Mouse (Mus musculus): ENCODE results near the gene Cd248. TPM values are rescaled to one million over a fixed set of nuclear protein-coding genes. Genes with fewer than 3 reads are reported as not detected.

Cd248 gene
- polyA plus RNA-seq, 1 experiment from 2014 or later = 3.7 TPM

DNA sequence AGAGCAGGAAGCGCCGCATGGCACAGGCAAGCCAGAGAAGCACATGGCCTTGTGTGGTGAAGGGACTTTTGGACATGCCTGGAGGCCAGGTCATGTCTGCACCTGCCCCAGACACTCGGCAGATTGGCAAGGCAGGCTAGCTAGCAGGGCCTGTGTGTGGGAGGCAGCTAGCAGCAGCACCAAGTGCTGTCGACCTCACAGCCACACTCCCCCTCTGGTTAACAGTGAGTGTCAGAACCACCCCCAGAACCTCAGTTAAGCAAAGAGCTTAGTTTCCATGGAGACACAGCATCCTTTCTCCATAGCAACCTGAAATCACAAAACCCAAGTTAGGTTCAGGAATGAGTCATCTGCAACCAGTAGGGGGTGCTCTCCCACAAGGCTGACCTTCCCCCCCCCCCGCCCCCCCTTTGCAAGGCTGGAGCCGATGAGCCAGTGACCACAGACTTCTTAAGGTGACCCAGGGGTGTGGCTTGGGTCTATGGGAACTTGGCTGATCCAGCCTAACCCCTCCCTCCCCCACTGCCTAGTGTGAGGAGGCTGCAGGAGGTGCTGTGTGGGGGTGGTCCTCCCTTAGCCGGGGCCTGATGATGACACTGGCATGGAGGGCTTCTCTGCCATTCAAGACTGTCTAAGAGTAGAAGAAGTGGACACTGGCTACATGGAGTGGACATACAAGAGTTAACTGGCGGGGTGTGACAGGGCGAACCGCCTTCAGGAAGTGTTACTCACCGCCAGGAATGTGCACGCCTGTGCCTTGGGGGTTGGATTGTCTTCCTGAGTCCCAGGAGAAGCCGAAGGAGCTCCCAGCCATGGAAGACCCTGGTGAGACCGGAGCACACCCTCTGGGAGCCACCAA, 17.6 kb upstream of the Cd248 start, which contains the start of gene Rin1:
Gene Rin1 (plus strand): TSS at position 435 of the 859 bp plus-strand sequence.
- Histone ChIP-seq H3K9ac (ENCODE audit: low read depth, low read length) (no peak within 1 kb of the TSS), H3K36me3 (ENCODE audit: control insufficient read depth, insufficient read depth) (peaks cover 7% of the 10 kb centered on the region), H3K4me1 (ENCODE audit: control insufficient read depth, low read depth, low read length) (no peaks in the 10 kb centered on the region), H3K4me3 (ENCODE audit: low read depth, low read length) (no peak within 1 kb of the TSS), H3K9me3 (replicated peaks; ENCODE audit: control insufficient read depth, low read length) (no peaks in the 10 kb centered on the region), H3K27me3 (ENCODE audit: control insufficient read depth, insufficient read depth, low read depth, low read length) (peaks cover 33% of the 10 kb centered on the region), H3K27ac (ENCODE audit: low read length) (no peak within 1 kb of the TSS), H3K4me2 (ENCODE audit: low read depth, low read length) (no peak within 1 kb of the TSS)
- 25% methylated on average over 14 of the region's 14 CpGs for WGBS (ENCODE audit: insufficient replicate concordance)
- ATAC-seq (ENCODE audit: low read depth) = peak; percentile 10; the same call in 1 of the 2 replicates

GRCm38 (mm10) chr19:5051031-5051430, 16.8 kb upstream of the Cd248 start:
- ATAC-seq (ENCODE audit: low read depth) = no peak
- H3K4me1 ChIP-seq (ENCODE audit: control insufficient read depth, low read depth, low read length) = no peaks in the 10 kb centered on the region
- peaks cover 7% of the 10 kb centered on the region for H3K36me3 ChIP-seq (ENCODE audit: control insufficient read depth, insufficient read depth)
- no peak overlapping the region for H3K4me3 ChIP-seq (ENCODE audit: low read depth, low read length)
- H3K27me3 ChIP-seq (ENCODE audit: control insufficient read depth, insufficient read depth, low read depth, low read length) = peaks cover 33% of the 10 kb centered on the region
- no peak overlapping the region for H3K4me2 ChIP-seq (ENCODE audit: low read depth, low read length)
- 12% methylated on average over 17 of the region's 17 CpGs for WGBS (ENCODE audit: insufficient replicate concordance)
- H3K27ac ChIP-seq (ENCODE audit: low read length) = no peak overlapping the region
- no peak overlapping the region for H3K9ac ChIP-seq (ENCODE audit: low read depth, low read length)
- no peaks in the 10 kb centered on the region for H3K9me3 ChIP-seq (replicated peaks; ENCODE audit: control insufficient read depth, low read length)

GRCm38 (mm10) chr19:5051515-5051914, 16.4 kb upstream of the Cd248 start:
- H3K9ac ChIP-seq (ENCODE audit: low read depth, low read length) = no peak overlapping the region
- no peaks in the 10 kb centered on the region for H3K9me3 ChIP-seq (replicated peaks; ENCODE audit: control insufficient read depth, low read length)
- no peak overlapping the region for H3K4me2 ChIP-seq (ENCODE audit: low read depth, low read length)
- peaks cover 6% of the 10 kb centered on the region for H3K36me3 ChIP-seq (ENCODE audit: control insufficient read depth, insufficient read depth)
- ATAC-seq (ENCODE audit: low read depth) = no peak
- no peak overlapping the region for H3K27ac ChIP-seq (ENCODE audit: low read length)
- H3K27me3 ChIP-seq (ENCODE audit: control insufficient read depth, insufficient read depth, low read depth, low read length) = peaks cover 33% of the 10 kb centered on the region
- no peaks in the 10 kb centered on the region; the same call in 1 of the 2 replicates for H3K4me1 ChIP-seq (ENCODE audit: control insufficient read depth, low read depth, low read length)
- 59% methylated on average over 3 of the region's 3 CpGs for WGBS (ENCODE audit: insufficient replicate concordance)
- H3K4me3 ChIP-seq (ENCODE audit: low read depth, low read length) = no peak overlapping the region

DNA sequence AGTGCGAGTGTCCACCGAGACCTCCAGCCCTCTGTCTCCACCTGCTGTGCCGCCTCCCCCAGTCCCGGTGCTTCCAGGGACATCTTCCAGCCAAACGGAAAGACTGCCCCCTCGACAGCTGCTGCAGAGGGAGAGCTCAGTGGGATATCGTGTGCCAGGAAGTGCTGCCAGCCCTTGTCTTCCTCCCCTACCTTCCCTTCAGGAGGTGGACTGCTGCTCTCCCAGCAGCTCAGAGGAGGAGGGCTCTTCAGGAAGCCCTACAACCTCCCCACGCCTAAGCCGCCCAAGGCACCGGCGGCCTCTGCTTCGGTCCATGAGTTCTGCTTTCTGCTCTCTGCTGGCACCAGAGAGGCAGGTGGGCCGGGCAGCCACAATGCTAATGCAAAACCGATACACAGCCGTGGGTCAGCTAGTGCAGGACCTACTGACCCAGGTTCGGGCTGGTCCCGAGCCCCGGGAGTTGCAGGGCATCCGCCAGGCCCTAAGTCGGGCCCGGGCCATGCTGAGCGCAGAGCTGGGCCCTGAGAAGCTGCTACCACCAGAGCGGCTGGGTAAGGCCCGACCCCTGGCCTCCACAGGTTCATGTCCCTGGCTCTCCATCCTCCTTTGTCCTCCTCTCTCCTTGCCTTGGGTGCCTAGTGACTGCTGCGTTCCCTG, 15.6 kb upstream of the Cd248 start:
- no peak for ATAC-seq (ENCODE audit: low read depth)
- H3K9ac ChIP-seq (ENCODE audit: low read depth, low read length) = no peak overlapping the region
- H3K9me3 ChIP-seq (replicated peaks; ENCODE audit: control insufficient read depth, low read length) = no peaks in the 10 kb centered on the region
- peaks cover 33% of the 10 kb centered on the region for H3K27me3 ChIP-seq (ENCODE audit: control insufficient read depth, insufficient read depth, low read depth, low read length)
- H3K4me2 ChIP-seq (ENCODE audit: low read depth, low read length) = no peak overlapping the region
- no peaks in the 10 kb centered on the region; the same call in 1 of the 2 replicates for H3K36me3 ChIP-seq (ENCODE audit: control insufficient read depth, insufficient read depth)
- no peak overlapping the region for H3K4me3 ChIP-seq (ENCODE audit: low read depth, low read length)
- H3K4me1 ChIP-seq (ENCODE audit: control insufficient read depth, low read depth, low read length) = peaks cover 3% of the 10 kb centered on the region; the same call in 1 of the 2 replicates
- WGBS (ENCODE audit: insufficient replicate concordance) = 38% methylated on average over 25 of the region's 25 CpGs
- no peak overlapping the region for H3K27ac ChIP-seq (ENCODE audit: low read length)

DNA sequence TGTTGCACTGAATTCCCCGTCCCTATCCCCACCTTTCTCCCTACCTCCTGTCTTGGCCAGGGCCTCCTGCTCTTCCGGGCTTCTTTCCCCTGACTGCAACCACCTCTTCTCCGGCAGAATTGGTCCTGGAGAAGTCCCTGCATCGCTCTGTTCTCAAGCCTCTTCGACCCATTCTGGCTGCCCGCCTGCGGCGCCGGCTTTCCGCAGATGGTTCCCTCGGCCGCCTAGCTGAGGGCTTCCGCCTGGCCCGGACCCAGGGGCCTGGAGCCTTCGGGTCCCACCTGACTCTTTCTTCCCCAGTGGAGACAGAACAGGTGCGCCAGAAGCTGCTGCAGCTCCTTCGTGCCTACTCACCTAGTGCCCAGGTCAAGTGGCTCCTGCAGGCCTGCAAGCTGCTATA, 15.0 kb upstream of the Cd248 start:
- peaks cover 3% of the 10 kb centered on the region; the same call in 1 of the 2 replicates for H3K4me1 ChIP-seq (ENCODE audit: control insufficient read depth, low read depth, low read length)
- H3K27me3 ChIP-seq (ENCODE audit: control insufficient read depth, insufficient read depth, low read depth, low read length) = peaks cover 33% of the 10 kb centered on the region
- no peak overlapping the region for H3K27ac ChIP-seq (ENCODE audit: low read length)
- H3K36me3 ChIP-seq (ENCODE audit: control insufficient read depth, insufficient read depth) = no peaks in the 10 kb centered on the region
- 69% methylated on average over 17 of the region's 17 CpGs for WGBS (ENCODE audit: insufficient replicate concordance)
- H3K4me3 ChIP-seq (ENCODE audit: low read depth, low read length) = no peak overlapping the region
- no peak overlapping the region for H3K4me2 ChIP-seq (ENCODE audit: low read depth, low read length)
- H3K9ac ChIP-seq (ENCODE audit: low read depth, low read length) = no peak overlapping the region
- ATAC-seq (ENCODE audit: low read depth) = no peak
- no peaks in the 10 kb centered on the region for H3K9me3 ChIP-seq (replicated peaks; ENCODE audit: control insufficient read depth, low read length)

DNA sequence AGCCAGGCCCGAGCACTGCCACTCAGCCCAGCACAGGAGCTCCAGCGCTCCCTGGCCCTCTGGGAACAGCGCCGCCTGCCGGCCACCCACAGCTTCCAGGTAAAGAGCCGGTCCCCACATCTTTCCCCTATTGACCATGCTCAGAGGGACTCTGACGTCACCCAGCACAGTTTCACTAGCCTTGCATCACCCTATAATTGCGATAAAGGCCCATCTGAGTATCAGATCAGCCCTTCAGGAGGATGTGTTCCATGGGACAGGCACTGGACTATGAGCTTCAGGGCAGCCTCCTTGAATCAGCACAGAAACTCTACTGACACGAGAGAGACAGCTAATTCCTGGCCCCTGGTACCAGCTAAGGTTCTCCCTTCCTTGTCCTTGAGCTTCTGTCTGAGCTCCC, 14.0 kb upstream of the Cd248 start:
- no peaks in the 10 kb centered on the region for H3K36me3 ChIP-seq (ENCODE audit: control insufficient read depth, insufficient read depth)
- H3K9me3 ChIP-seq (replicated peaks; ENCODE audit: control insufficient read depth, low read length) = no peaks in the 10 kb centered on the region
- 18% methylated on average over 9 of the region's 9 CpGs for WGBS (ENCODE audit: insufficient replicate concordance)
- no peak overlapping the region for H3K4me3 ChIP-seq (ENCODE audit: low read depth, low read length)
- peaks cover 33% of the 10 kb centered on the region for H3K27me3 ChIP-seq (ENCODE audit: control insufficient read depth, insufficient read depth, low read depth, low read length)
- no peak overlapping the region for H3K9ac ChIP-seq (ENCODE audit: low read depth, low read length)
- H3K4me1 ChIP-seq (ENCODE audit: control insufficient read depth, low read depth, low read length) = peaks cover 7% of the 10 kb centered on the region
- H3K27ac ChIP-seq (ENCODE audit: low read length) = no peak overlapping the region
- no peak overlapping the region for H3K4me2 ChIP-seq (ENCODE audit: low read depth, low read length)
- ATAC-seq (ENCODE audit: low read depth) = no peak

- no peak for ATAC-seq (ENCODE audit: low read depth)
- Histone ChIP-seq H3K27ac (ENCODE audit: low read length) (no peak overlapping the region), H3K9ac (ENCODE audit: low read depth, low read length) (no peak overlapping the region), H3K36me3 (ENCODE audit: control insufficient read depth, insufficient read depth) (no peaks in the 10 kb centered on the region), H3K9me3 (replicated peaks; ENCODE audit: control insufficient read depth, low read length) (no peaks in the 10 kb centered on the region), H3K4me3 (ENCODE audit: low read depth, low read length) (no peak overlapping the region), H3K4me2 (ENCODE audit: low read depth, low read length) (no peak overlapping the region), H3K4me1 (ENCODE audit: control insufficient read depth, low read depth, low read length) (peaks cover 17% of the 10 kb centered on the region), H3K27me3 (ENCODE audit: control insufficient read depth, insufficient read depth, low read depth, low read length) (peaks cover 25% of the 10 kb centered on the region)
- WGBS (ENCODE audit: insufficient replicate concordance) = 19% methylated on average over 6 of the region's 6 CpGs
These were observed 11.6 kb upstream of the Cd248 start for GRCm38 (mm10) chr19:5056251-5056650.

DNA sequence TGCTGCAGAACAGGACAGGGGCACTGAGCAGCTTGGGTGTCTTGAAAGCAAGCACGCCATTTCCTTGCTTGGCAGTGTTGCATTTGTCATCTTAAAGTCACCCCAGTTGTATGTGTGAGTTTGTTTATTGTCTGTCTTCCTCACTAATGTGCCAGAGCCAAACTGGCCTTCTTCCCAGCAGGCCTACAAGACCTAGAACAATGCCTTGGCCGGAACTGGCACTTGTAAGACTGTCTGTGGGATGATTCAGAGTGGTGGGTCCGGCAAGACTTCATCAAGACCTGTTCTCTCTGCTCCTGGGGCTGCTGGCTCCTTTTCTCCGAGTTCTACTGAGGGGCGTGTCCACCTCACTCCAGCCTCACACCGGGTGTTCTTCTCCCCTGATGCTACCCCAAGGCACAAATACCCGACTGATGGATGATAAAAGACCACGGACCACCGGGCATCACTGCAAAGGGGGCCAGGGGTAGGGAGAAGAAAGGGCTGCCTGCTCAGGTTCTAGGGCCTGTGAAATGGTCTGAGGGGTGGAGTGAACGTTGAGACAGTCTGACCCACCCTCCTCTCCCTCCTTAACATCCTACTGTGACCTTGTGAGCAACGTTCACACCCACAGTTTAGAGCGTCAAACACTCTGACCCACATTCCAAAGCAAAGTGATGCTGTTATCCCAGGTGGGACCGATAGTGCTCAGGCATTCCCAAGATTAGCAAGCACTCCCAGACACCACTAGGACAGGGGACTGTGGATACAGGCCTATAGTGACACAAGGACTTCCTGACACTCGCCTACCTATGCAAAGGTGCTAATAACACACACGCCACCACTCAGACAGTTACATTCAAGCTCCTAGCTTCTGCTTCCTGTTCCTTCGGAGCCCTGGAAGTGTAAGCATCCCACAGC, 9.8 kb upstream of the Cd248 start:
- Histone ChIP-seq H3K9me3 (replicated peaks; ENCODE audit: control insufficient read depth, low read length) (no peaks in the 10 kb centered on the region), H3K27me3 (ENCODE audit: control insufficient read depth, insufficient read depth, low read depth, low read length) (peaks cover 6% of the 10 kb centered on the region), H3K4me1 (ENCODE audit: control insufficient read depth, low read depth, low read length) (peaks cover 18% of the 10 kb centered on the region), H3K4me3 (ENCODE audit: low read depth, low read length) (no peak overlapping the region), H3K4me2 (ENCODE audit: low read depth, low read length) (no peak overlapping the region), H3K9ac (ENCODE audit: low read depth, low read length) (no peak overlapping the region), H3K36me3 (ENCODE audit: control insufficient read depth, insufficient read depth) (no peaks in the 10 kb centered on the region), H3K27ac (ENCODE audit: low read length) (no peak overlapping the region)
- no peak for ATAC-seq (ENCODE audit: low read depth)
- WGBS (ENCODE audit: insufficient replicate concordance) = 27% methylated on average over 16 of the region's 16 CpGs

Data from liver, embryonic 16.5 days (tissue).